Mouse (Mus musculus): ENCODE measurements around the gene Mdm2. TPM values are rescaled to one million over a fixed set of nuclear protein-coding genes. Genes with fewer than 3 reads are reported as not detected.

Mdm2 gene
- polyA plus RNA-seq, 1 experiment = 83.0 TPM

- no peaks in the 10 kb centered on the region for H3K27me3 ChIP-seq (ENCODE audit: control insufficient read depth, insufficient read depth, low read length)
- DNase-seq = no peak
- H3K27ac ChIP-seq (ENCODE audit: control insufficient read depth, insufficient read depth, low read length) = no peak overlapping the region
- TF ChIP-seq CTCF (IDR thresholded peaks at IDR 0.05; ENCODE audit: borderline replicate concordance, control insufficient read depth, extremely low read depth, insufficient read depth, low read length, poor library complexity) (no peak), POLR2A (IDR thresholded peaks at IDR 0.05; ENCODE audit: control insufficient read depth, extremely low read depth, insufficient read depth, low read length, poor library complexity) (no peak)
- WGBS = 92% methylated on average over 3 of the region's 3 CpGs
- H3K36me3 ChIP-seq (ENCODE audit: control insufficient read depth, insufficient read depth, low read length) = no peaks in the 10 kb centered on the region
- peaks cover 32% of the 10 kb centered on the region for H3K4me1 ChIP-seq (replicated peaks; ENCODE audit: control insufficient read depth, insufficient read depth, low read length)
- H3K4me3 ChIP-seq (ENCODE audit: control insufficient read depth, insufficient read depth, low read length) = no peak overlapping the region
These were observed 55.9 kb downstream of the Mdm2 start for GRCm38 (mm10) chr10:117654576-117655123.

DNA sequence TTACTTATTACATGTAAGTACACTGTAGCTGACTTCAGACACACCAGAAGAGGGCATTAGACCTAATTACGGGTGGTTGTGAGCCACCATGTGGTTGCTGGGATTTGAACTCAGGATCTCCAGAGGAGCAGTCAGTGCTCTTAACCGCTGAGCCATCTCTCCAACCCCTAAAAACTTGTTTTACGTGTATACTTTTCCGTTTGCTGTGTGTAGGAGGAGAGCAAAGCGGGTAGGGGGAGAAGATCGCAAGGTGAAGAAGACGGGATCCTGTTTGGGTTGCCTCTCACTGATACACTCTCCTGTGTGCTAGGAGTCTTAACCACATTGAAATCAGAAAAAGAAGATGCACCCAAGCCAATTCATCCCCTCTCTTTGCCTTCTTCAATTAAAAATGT, 56.8 kb downstream of the Mdm2 start:
- TF ChIP-seq CTCF (IDR thresholded peaks at IDR 0.05; ENCODE audit: borderline replicate concordance, control insufficient read depth, extremely low read depth, insufficient read depth, low read length, poor library complexity) = no peak
- TF ChIP-seq POLR2A (IDR thresholded peaks at IDR 0.05; ENCODE audit: control insufficient read depth, extremely low read depth, insufficient read depth, low read length, poor library complexity) = no peak
- WGBS = 90% methylated on average over 7 of the region's 7 CpGs
- Histone ChIP-seq H3K27me3 (ENCODE audit: control insufficient read depth, insufficient read depth, low read length) (no peaks in the 10 kb centered on the region), H3K4me1 (replicated peaks; ENCODE audit: control insufficient read depth, insufficient read depth, low read length) (peaks cover 26% of the 10 kb centered on the region), H3K4me3 (ENCODE audit: control insufficient read depth, insufficient read depth, low read length) (no peak overlapping the region), H3K36me3 (ENCODE audit: control insufficient read depth, insufficient read depth, low read length) (no peaks in the 10 kb centered on the region), H3K27ac (ENCODE audit: control insufficient read depth, insufficient read depth, low read length) (no peak overlapping the region)
- DNase-seq = no peak

DNA sequence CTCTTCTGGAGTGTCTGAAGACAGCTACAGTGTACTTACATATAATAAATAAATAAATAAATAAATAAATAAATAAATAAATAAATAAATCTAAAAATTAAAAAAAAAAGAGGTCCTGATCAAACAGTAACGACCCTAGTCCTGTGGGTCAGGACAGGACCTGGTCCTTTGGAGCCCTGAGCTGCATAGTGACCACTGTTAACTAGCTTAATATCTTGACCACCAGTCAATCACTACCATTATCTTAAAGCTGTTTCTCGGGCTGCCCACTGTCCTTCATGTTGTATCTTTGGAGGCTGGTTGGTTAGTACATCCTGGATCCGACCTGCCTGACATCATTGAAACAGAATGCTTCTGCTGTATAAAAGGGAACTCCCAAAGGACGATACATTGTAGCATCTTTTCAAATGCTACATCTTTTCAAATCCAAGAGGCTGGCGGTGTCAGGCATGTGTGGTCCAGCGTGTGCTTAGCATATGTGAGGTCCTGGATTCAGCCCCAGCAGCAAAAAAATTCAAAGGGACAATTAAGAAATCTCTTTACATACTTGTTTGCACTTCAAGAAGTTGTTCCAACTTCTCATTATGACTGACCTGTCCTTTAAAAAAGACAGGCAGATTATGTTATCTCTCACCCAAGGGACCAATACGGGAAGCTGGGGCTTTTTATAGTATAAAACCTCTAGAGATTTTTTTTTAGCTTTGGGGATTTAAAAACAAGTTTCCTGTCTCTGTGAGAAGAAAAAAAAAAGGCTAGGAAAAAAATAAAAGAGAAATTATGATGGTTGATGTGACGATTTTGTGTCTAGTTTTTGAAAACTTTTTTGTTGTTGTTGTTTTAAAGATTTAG, 57.4 kb downstream of the Mdm2 start:
- no peak overlapping the region for H3K4me3 ChIP-seq (ENCODE audit: control insufficient read depth, insufficient read depth, low read length)
- no peak overlapping the region for H3K27ac ChIP-seq (ENCODE audit: control insufficient read depth, insufficient read depth, low read length)
- WGBS = 72% methylated on average over 8 of the region's 8 CpGs
- H3K27me3 ChIP-seq (ENCODE audit: control insufficient read depth, insufficient read depth, low read length) = no peaks in the 10 kb centered on the region
- TF ChIP-seq POLR2A (IDR thresholded peaks at IDR 0.05; ENCODE audit: control insufficient read depth, extremely low read depth, insufficient read depth, low read length, poor library complexity) = no peak
- TF ChIP-seq CTCF (IDR thresholded peaks at IDR 0.05; ENCODE audit: borderline replicate concordance, control insufficient read depth, extremely low read depth, insufficient read depth, low read length, poor library complexity) = no peak
- H3K36me3 ChIP-seq (ENCODE audit: control insufficient read depth, insufficient read depth, low read length) = no peaks in the 10 kb centered on the region
- no peak for DNase-seq
- peaks cover 22% of the 10 kb centered on the region for H3K4me1 ChIP-seq (replicated peaks; ENCODE audit: control insufficient read depth, insufficient read depth, low read length)

DNA sequence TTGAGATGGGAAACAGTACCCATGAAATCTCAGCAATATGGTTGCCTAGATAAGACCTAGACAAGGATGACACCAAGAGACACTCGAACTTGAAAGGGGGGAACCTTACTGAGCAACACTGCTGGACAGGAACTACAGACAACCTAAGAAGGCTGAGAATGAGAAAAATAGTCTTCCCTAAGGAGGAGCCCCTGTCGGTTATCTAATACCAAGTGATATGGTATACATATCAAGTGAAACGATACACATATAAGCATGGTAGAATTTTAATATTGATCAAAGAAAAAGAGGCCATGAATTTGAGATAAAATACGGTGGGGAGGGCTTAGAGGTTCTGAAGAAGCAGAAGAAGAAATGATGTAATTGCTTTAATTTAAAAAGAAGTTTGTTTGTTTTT, 58.2 kb downstream of the Mdm2 start:
- peak overlapping the region; percentile 76; the same call in 1 of the 2 replicates for H3K27ac ChIP-seq (ENCODE audit: control insufficient read depth, insufficient read depth, low read length)
- no peak for TF ChIP-seq POLR2A (IDR thresholded peaks at IDR 0.05; ENCODE audit: control insufficient read depth, extremely low read depth, insufficient read depth, low read length, poor library complexity)
- no peak for TF ChIP-seq CTCF (IDR thresholded peaks at IDR 0.05; ENCODE audit: borderline replicate concordance, control insufficient read depth, extremely low read depth, insufficient read depth, low read length, poor library complexity)
- peaks cover 22% of the 10 kb centered on the region for H3K4me1 ChIP-seq (replicated peaks; ENCODE audit: control insufficient read depth, insufficient read depth, low read length)
- no peak overlapping the region for H3K4me3 ChIP-seq (ENCODE audit: control insufficient read depth, insufficient read depth, low read length)
- WGBS = 46% methylated on average over 4 of the region's 4 CpGs
- no peaks in the 10 kb centered on the region for H3K27me3 ChIP-seq (ENCODE audit: control insufficient read depth, insufficient read depth, low read length)
- no peaks in the 10 kb centered on the region for H3K36me3 ChIP-seq (ENCODE audit: control insufficient read depth, insufficient read depth, low read length)
- DNase-seq = no peak

GRCm38 (mm10) chr10:117651587-117652377, 58.8 kb downstream of the Mdm2 start:
- TF ChIP-seq POLR2A (IDR thresholded peaks at IDR 0.05; ENCODE audit: control insufficient read depth, extremely low read depth, insufficient read depth, low read length, poor library complexity) (no peak), CTCF (IDR thresholded peaks at IDR 0.05; ENCODE audit: borderline replicate concordance, control insufficient read depth, extremely low read depth, insufficient read depth, low read length, poor library complexity) (0 out of 2 replicates have a peak, but pooled peaks have one; percentile 17)
- Histone ChIP-seq H3K27me3 (ENCODE audit: control insufficient read depth, insufficient read depth, low read length) (no peaks in the 10 kb centered on the region), H3K4me1 (replicated peaks; ENCODE audit: control insufficient read depth, insufficient read depth, low read length) (peaks cover 22% of the 10 kb centered on the region), H3K4me3 (ENCODE audit: control insufficient read depth, insufficient read depth, low read length) (peak overlapping the region; percentile 4; the same call in 1 of the 2 replicates), H3K36me3 (ENCODE audit: control insufficient read depth, insufficient read depth, low read length) (no peaks in the 10 kb centered on the region), H3K27ac (ENCODE audit: control insufficient read depth, insufficient read depth, low read length) (peak overlapping the region; percentile 76)
- DNase-seq = peak; percentile 63
- WGBS = 11% methylated on average over 10 of the region's 10 CpGs

DNA sequence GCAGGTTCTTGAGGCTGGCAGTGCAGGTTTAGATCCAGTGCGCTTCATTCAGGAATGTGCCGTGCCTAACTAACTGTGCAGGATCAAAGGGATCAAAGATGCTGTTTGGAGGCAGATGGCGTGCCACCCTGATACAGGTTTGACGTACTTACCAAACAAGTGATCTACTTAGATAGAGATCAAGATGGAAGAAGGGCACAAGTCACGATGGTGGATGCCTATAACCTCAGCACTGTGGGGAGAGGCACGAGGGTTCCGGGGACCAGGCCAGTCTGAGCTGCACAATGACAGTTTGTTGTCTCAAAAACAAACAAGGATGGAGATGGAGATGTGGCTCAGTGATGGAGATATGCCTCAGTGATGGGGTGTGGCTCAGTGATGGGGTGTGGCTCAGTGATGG, 59.8 kb downstream of the Mdm2 start:
- Histone ChIP-seq H3K4me3 (ENCODE audit: control insufficient read depth, insufficient read depth, low read length) (no peak overlapping the region), H3K36me3 (ENCODE audit: control insufficient read depth, insufficient read depth, low read length) (no peaks in the 10 kb centered on the region), H3K27ac (ENCODE audit: control insufficient read depth, insufficient read depth, low read length) (no peak overlapping the region), H3K4me1 (replicated peaks; ENCODE audit: control insufficient read depth, insufficient read depth, low read length) (peaks cover 19% of the 10 kb centered on the region), H3K27me3 (ENCODE audit: control insufficient read depth, insufficient read depth, low read length) (no peaks in the 10 kb centered on the region)
- DNase-seq = no peak
- 94% methylated on average over 7 of the region's 7 CpGs for WGBS
- TF ChIP-seq POLR2A (IDR thresholded peaks at IDR 0.05; ENCODE audit: control insufficient read depth, extremely low read depth, insufficient read depth, low read length, poor library complexity) = no peak

Measured in thymus, adult 2 months (tissue).